Mouse (Mus musculus): ENCODE results near the gene Inpp1. TPM values are rescaled to one million over a fixed set of nuclear protein-coding genes. Genes with fewer than 3 reads are reported as not detected.
A peak's percentile ranks its signal among the peaks of the same experiment; 100 is the strongest.

The Inpp1 gene
- polyA plus RNA-seq, 1 experiment = 6.8 TPM

DNA sequence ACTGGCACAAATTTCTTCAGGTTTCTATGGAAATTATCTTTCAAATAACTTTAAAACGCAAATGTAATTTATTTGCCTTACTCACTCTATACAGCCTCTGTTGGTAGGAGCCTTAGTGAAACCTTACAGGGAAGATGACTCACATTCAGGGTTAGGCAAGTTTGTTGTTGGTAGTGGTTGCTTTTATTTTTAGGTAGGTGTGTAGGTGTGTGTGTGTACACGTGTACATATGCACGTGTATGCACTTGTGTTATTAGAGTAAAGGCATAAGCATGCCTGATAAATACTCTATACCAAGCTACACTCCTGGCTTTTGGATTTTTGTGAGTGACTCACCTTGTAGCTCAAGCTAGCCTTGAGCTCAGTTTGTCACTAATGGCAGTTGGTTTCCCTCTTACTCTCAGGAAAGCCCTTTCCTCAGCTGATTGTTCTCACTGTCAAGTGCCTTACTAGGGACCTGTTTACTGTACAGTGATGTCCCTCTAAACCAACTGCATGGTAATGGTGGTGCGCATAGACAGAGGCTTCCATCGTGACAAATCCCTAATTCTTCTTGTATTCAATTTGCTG lies 15.0 kb downstream of the Inpp1 start:
- TF ChIP-seq CTCF (conservative IDR thresholded peaks at IDR 0.05; ENCODE audit: insufficient read depth, insufficient read length, low read depth, low read length) (no peak), POLR2A (IDR thresholded peaks at IDR 0.05; ENCODE audit: low read depth, low read length) (no peak)
- Histone ChIP-seq H3K4me3 (ENCODE audit: insufficient read depth, low read depth, low read length) (no peak overlapping the region), H3K4me1 (ENCODE audit: control insufficient read depth, insufficient read depth, low read length) (0 out of 2 replicates have a peak, but pooled peaks cover 4% of the 10 kb centered on the region), H3K27ac (ENCODE audit: insufficient read depth, low read depth, low read length) (no peak overlapping the region), H3K27me3 (replicated peaks; ENCODE audit: control insufficient read depth, insufficient read depth, low read length) (no peaks in the 10 kb centered on the region), H3K36me3 (ENCODE audit: control insufficient read depth, insufficient read depth, low read length) (no peaks in the 10 kb centered on the region)
- no peak for DNase-seq
- 73% methylated on average over 5 of the region's 5 CpGs for WGBS

DNA sequence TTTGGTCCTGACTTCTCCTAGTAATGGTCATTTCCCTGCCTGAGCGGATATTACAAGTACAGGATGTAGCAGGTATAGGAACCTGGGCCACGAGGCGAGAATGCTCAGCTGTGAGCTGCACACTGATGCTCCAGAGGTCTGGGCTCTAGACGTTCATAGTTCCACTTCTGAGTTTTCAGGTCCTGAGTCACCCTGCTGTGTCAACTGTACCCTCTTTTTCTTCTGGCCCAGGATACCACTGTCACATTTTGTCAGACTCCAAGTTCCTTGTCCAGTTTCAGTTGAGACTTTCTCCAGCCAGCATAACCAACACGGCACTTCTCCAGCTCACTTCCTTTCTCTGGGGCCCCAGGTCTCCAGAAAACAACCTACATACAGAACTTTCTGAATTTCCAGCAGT lies 15.8 kb downstream of the Inpp1 start:
- Histone ChIP-seq H3K4me1 (ENCODE audit: control insufficient read depth, insufficient read depth, low read length) (0 out of 2 replicates have a peak, but pooled peaks cover 4% of the 10 kb centered on the region), H3K4me3 (ENCODE audit: insufficient read depth, low read depth, low read length) (no peak overlapping the region), H3K27ac (ENCODE audit: insufficient read depth, low read depth, low read length) (no peak overlapping the region), H3K36me3 (ENCODE audit: control insufficient read depth, insufficient read depth, low read length) (no peaks in the 10 kb centered on the region), H3K27me3 (replicated peaks; ENCODE audit: control insufficient read depth, insufficient read depth, low read length) (no peaks in the 10 kb centered on the region)
- WGBS = 71% methylated on average over 5 of the region's 5 CpGs
- TF ChIP-seq CTCF (conservative IDR thresholded peaks at IDR 0.05; ENCODE audit: insufficient read depth, insufficient read length, low read depth, low read length) (no peak), POLR2A (IDR thresholded peaks at IDR 0.05; ENCODE audit: low read depth, low read length) (no peak)
- no peak for DNase-seq

DNA sequence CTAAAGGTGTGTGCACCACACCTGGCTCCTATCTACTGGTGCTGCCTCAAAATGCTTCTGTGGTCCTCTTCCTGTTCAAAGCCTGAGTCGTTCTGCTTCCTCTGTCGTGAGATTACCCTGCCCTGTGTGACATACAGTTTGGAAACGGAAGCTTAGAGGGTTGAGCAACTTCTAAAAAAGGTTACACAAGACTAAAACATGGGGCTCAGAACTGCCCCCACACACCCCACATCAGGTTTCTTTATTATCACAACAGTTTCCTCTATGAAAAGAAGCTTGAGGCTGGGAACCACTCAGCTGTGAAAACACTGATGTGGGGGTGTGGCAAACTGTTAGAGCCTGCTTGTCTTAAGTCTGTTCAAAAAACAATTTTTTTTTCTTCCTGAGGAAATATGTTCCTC lies 17.1 kb downstream of the Inpp1 start:
- H3K4me3 ChIP-seq (ENCODE audit: insufficient read depth, low read depth, low read length) = no peak overlapping the region
- WGBS = 43% methylated on average over 3 of the region's 3 CpGs
- no peak for TF ChIP-seq POLR2A (IDR thresholded peaks at IDR 0.05; ENCODE audit: low read depth, low read length)
- TF ChIP-seq CTCF (conservative IDR thresholded peaks at IDR 0.05; ENCODE audit: insufficient read depth, insufficient read length, low read depth, low read length) = no peak
- H3K36me3 ChIP-seq (ENCODE audit: control insufficient read depth, insufficient read depth, low read length) = no peaks in the 10 kb centered on the region
- H3K27me3 ChIP-seq (replicated peaks; ENCODE audit: control insufficient read depth, insufficient read depth, low read length) = no peaks in the 10 kb centered on the region
- peak; percentile 15 for DNase-seq
- 0 out of 2 replicates have a peak, but pooled peaks cover 4% of the 10 kb centered on the region for H3K4me1 ChIP-seq (ENCODE audit: control insufficient read depth, insufficient read depth, low read length)
- no peak overlapping the region for H3K27ac ChIP-seq (ENCODE audit: insufficient read depth, low read depth, low read length)

DNA sequence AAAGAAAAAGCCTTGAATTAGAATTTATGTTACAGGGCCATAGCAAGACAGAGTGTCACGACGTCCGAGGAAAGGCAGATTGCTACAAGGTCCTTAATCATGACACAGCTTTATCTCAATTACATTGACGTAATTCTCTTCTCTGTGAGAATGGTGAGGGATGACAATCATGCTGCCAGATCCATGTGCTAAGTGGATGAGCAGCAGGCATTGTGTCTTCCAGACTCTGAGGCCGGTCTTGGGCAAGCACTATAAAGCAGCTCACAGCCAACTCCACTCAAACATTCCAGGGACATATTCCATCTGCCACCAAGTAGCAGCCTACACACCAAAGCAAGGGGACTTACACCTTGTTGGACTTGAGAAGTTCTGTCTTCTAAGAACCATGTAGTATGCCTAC lies 17.7 kb downstream of the Inpp1 start:
- TF ChIP-seq POLR2A (IDR thresholded peaks at IDR 0.05; ENCODE audit: low read depth, low read length) (no peak), CTCF (conservative IDR thresholded peaks at IDR 0.05; ENCODE audit: insufficient read depth, insufficient read length, low read depth, low read length) (no peak)
- 70% methylated on average over 5 of the region's 5 CpGs for WGBS
- Histone ChIP-seq H3K4me3 (ENCODE audit: insufficient read depth, low read depth, low read length) (no peak overlapping the region), H3K4me1 (ENCODE audit: control insufficient read depth, insufficient read depth, low read length) (0 out of 2 replicates have a peak, but pooled peaks cover 4% of the 10 kb centered on the region), H3K36me3 (ENCODE audit: control insufficient read depth, insufficient read depth, low read length) (no peaks in the 10 kb centered on the region), H3K27ac (ENCODE audit: insufficient read depth, low read depth, low read length) (no peak overlapping the region), H3K27me3 (replicated peaks; ENCODE audit: control insufficient read depth, insufficient read depth, low read length) (no peaks in the 10 kb centered on the region)
- DNase-seq = no peak

DNA sequence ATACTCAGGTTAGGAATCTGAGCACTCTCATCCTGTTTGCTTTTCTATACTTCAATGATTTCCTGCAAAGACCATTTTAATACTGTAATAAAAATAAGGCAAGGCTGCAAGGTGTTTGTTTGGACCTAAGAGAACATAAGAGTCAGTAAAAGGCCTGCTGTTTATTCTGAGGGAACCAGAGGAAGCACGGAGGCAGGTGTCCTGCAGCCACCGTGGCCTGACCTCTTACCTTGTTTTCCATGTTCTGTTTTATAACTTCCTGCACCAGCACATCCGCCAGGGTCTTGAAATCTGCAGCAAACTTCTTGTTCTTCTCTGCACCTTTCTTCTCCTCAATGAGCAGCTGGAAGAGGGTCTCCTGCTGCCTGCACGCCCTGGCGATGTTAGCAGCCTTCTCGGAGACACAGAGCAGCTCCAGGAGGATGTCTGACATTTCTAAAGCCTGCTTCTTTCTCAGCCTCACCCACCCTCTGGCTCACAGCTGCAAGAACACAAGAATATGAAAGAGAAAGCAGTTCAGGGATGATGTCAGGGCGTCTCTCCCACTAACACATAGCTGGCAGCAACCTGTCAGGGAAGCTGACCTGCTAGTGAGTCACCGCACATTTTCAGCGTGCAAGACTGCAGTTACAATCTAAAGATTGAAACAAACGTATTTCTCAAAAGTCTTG lies 18.3 kb downstream of the Inpp1 start:
- 0 out of 2 replicates have a peak, but pooled peaks cover 4% of the 10 kb centered on the region for H3K4me1 ChIP-seq (ENCODE audit: control insufficient read depth, insufficient read depth, low read length)
- no peak for TF ChIP-seq CTCF (conservative IDR thresholded peaks at IDR 0.05; ENCODE audit: insufficient read depth, insufficient read length, low read depth, low read length)
- no peaks in the 10 kb centered on the region for H3K27me3 ChIP-seq (replicated peaks; ENCODE audit: control insufficient read depth, insufficient read depth, low read length)
- no peak overlapping the region for H3K27ac ChIP-seq (ENCODE audit: insufficient read depth, low read depth, low read length)
- no peak overlapping the region for H3K4me3 ChIP-seq (ENCODE audit: insufficient read depth, low read depth, low read length)
- 45% methylated on average over 10 of the region's 10 CpGs for WGBS
- no peaks in the 10 kb centered on the region for H3K36me3 ChIP-seq (ENCODE audit: control insufficient read depth, insufficient read depth, low read length)
- peak; percentile 10 for DNase-seq

DNA sequence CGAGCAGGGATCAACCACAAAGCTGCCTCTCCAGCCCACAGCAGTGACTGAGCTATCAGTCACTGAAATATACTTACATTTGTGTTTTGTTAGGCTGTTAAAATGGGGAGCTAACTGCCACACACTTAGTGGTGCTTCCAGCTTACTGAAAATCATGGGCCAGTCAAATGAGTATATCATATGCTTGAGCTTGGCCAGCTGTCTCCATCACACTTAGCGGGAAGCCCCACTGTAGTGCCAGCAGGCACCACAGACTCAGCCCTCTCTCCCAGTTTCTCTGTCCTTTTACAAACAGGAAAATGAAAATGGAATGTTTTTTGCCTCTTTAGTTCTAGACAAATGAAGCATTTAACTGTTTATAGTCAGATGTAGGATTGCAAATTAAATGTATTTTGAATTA lies 21.6 kb downstream of the Inpp1 start:
- WGBS = 88% methylated on average over 2 of the region's 2 CpGs
- H3K4me1 ChIP-seq (ENCODE audit: control insufficient read depth, insufficient read depth, low read length) = 0 out of 2 replicates have a peak, but pooled peaks cover 4% of the 10 kb centered on the region

DNA sequence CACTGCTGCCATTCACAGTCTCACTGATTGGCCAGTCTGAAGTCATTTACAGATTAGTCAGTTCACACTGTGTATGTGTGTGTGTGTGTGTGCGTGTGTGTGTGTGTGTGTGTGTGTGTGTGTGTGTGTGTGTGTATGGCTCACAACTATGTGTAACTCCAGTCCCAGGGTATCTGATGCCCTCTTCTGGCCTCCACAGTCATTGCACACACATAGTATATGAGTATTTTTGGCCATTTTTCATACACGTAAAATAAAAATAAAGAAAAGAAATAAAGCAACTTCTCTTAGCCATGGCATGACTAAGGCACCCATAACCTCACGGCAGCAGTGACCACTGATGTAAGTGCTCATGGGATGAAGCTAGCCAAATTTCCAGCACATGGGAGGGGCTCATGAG lies 23.8 kb downstream of the Inpp1 start:
- Histone ChIP-seq H3K36me3 (ENCODE audit: control insufficient read depth, insufficient read depth, low read length) (peaks cover 3% of the 10 kb centered on the region), H3K4me1 (ENCODE audit: control insufficient read depth, insufficient read depth, low read length) (no peaks in the 10 kb centered on the region), H3K27me3 (replicated peaks; ENCODE audit: control insufficient read depth, insufficient read depth, low read length) (no peaks in the 10 kb centered on the region), H3K4me3 (ENCODE audit: insufficient read depth, low read depth, low read length) (no peak overlapping the region), H3K27ac (ENCODE audit: insufficient read depth, low read depth, low read length) (no peak overlapping the region)
- WGBS = 87% methylated on average over 3 of the region's 3 CpGs
- TF ChIP-seq POLR2A (IDR thresholded peaks at IDR 0.05; ENCODE audit: low read depth, low read length) (no peak), CTCF (conservative IDR thresholded peaks at IDR 0.05; ENCODE audit: insufficient read depth, insufficient read length, low read depth, low read length) (peak; percentile 16; the same call in 1 of the 2 replicates)
- DNase-seq = no peak

More for the DNA sequence above, 21.6 kb downstream of the Inpp1 start:
- TF ChIP-seq CTCF (conservative IDR thresholded peaks at IDR 0.05; ENCODE audit: insufficient read depth, insufficient read length, low read depth, low read length) = no peak
- no peak for TF ChIP-seq POLR2A (IDR thresholded peaks at IDR 0.05; ENCODE audit: low read depth, low read length)
- Histone ChIP-seq H3K27ac (ENCODE audit: insufficient read depth, low read depth, low read length) (no peak overlapping the region), H3K27me3 (replicated peaks; ENCODE audit: control insufficient read depth, insufficient read depth, low read length) (no peaks in the 10 kb centered on the region), H3K4me3 (ENCODE audit: insufficient read depth, low read depth, low read length) (no peak overlapping the region), H3K36me3 (ENCODE audit: control insufficient read depth, insufficient read depth, low read length) (no peaks in the 10 kb centered on the region)
- no peak for DNase-seq
